Mouse (Mus musculus): ENCODE measurements around the gene Ephb4. TPM values are rescaled to one million over a fixed set of nuclear protein-coding genes. Genes with fewer than 3 reads are reported as not detected.

The Ephb4 gene
- polyA plus RNA-seq, 1 experiment: 5.9 TPM

- Histone ChIP-seq H3K4me1 (ENCODE audit: control insufficient read depth, insufficient read depth, low read length) (no peaks in the 10 kb centered on the region), H3K4me3 (ENCODE audit: insufficient read depth, low read length) (no peak overlapping the region), H3K27ac (ENCODE audit: insufficient read depth, low read length) (no peak overlapping the region)
- TF ChIP-seq CTCF (IDR thresholded peaks at IDR 0.05; ENCODE audit: extremely low read depth, insufficient read depth, low read length) (no peak), POLR2A (IDR thresholded peaks at IDR 0.05; ENCODE audit: extremely low read depth, insufficient read depth, low read length) (no peak)
Observed at GRCm38 (mm10) chr5:137410549-137410948, 60.6 kb downstream of the Ephb4 start.

- Histone ChIP-seq H3K4me3 (ENCODE audit: insufficient read depth, low read length) (no peak overlapping the region), H3K27ac (ENCODE audit: insufficient read depth, low read length) (no peak overlapping the region), H3K4me1 (ENCODE audit: control insufficient read depth, insufficient read depth, low read length) (no peaks in the 10 kb centered on the region)
- TF ChIP-seq CTCF (IDR thresholded peaks at IDR 0.05; ENCODE audit: extremely low read depth, insufficient read depth, low read length): no peak
Observed at GRCm38 (mm10) chr5:137411235-137411634, 61.3 kb downstream of the Ephb4 start.

GRCm38 (mm10) chr5:137414253-137414652 lies 64.3 kb downstream of the Ephb4 start:
- no peaks in the 10 kb centered on the region for H3K4me1 ChIP-seq (ENCODE audit: control insufficient read depth, insufficient read depth, low read length)
- TF ChIP-seq CTCF (IDR thresholded peaks at IDR 0.05; ENCODE audit: extremely low read depth, insufficient read depth, low read length): no peak
- no peak for TF ChIP-seq POLR2A (IDR thresholded peaks at IDR 0.05; ENCODE audit: extremely low read depth, insufficient read depth, low read length)
- H3K27ac ChIP-seq (ENCODE audit: insufficient read depth, low read length): no peak overlapping the region
- H3K4me3 ChIP-seq (ENCODE audit: insufficient read depth, low read length): no peak overlapping the region

- H3K27ac ChIP-seq (ENCODE audit: insufficient read depth, low read length): no peak overlapping the region
- no peaks in the 10 kb centered on the region for H3K4me1 ChIP-seq (ENCODE audit: control insufficient read depth, insufficient read depth, low read length)
- TF ChIP-seq POLR2A (IDR thresholded peaks at IDR 0.05; ENCODE audit: extremely low read depth, insufficient read depth, low read length): no peak
- H3K4me3 ChIP-seq (ENCODE audit: insufficient read depth, low read length): no peak overlapping the region
Observed at GRCm38 (mm10) chr5:137419105-137419504, 69.2 kb downstream of the Ephb4 start.

GRCm38 (mm10) chr5:137419841-137420240 lies 69.9 kb downstream of the Ephb4 start:
- H3K4me3 ChIP-seq (ENCODE audit: insufficient read depth, low read length): no peak overlapping the region
- no peaks in the 10 kb centered on the region for H3K4me1 ChIP-seq (ENCODE audit: control insufficient read depth, insufficient read depth, low read length)
- TF ChIP-seq CTCF (IDR thresholded peaks at IDR 0.05; ENCODE audit: extremely low read depth, insufficient read depth, low read length) (no peak), POLR2A (IDR thresholded peaks at IDR 0.05; ENCODE audit: extremely low read depth, insufficient read depth, low read length) (no peak)
- no peak overlapping the region for H3K27ac ChIP-seq (ENCODE audit: insufficient read depth, low read length)

GRCm38 (mm10) chr5:137425648-137426047 lies 75.7 kb downstream of the Ephb4 start:
- TF ChIP-seq POLR2A (IDR thresholded peaks at IDR 0.05; ENCODE audit: extremely low read depth, insufficient read depth, low read length): no peak
- TF ChIP-seq CTCF (IDR thresholded peaks at IDR 0.05; ENCODE audit: extremely low read depth, insufficient read depth, low read length): no peak
- H3K4me3 ChIP-seq (ENCODE audit: insufficient read depth, low read length): no peak overlapping the region
- no peak overlapping the region for H3K27ac ChIP-seq (ENCODE audit: insufficient read depth, low read length)
- H3K4me1 ChIP-seq (ENCODE audit: control insufficient read depth, insufficient read depth, low read length): no peaks in the 10 kb centered on the region

Other genes starting within 250 kb of the Ephb4 start
- gene Trim56, start 233.9 kb upstream of the Ephb4 start, polyA plus RNA-seq (2012; rRNA removed): 1.8 and 1.9 TPM in 2 replicates
- not detected in 2 replicates for gene Muc3, start 200.8 kb upstream of the Ephb4 start, polyA plus RNA-seq (2012; rRNA removed)
- 26.9 and 28.3 TPM in 2 replicates for gene Muc3a, start 137.7 kb upstream of the Ephb4 start, polyA plus RNA-seq (2012; rRNA removed)
- 57.9 and 62.3 TPM in 2 replicates for gene Ache, start 62.6 kb upstream of the Ephb4 start, polyA plus RNA-seq (2012; rRNA removed)
- 13.3 and 14.1 TPM in 2 replicates for gene Ufsp1, start 55.5 kb upstream of the Ephb4 start, polyA plus RNA-seq (2012; rRNA removed)
- gene Srrt, start 42.4 kb upstream of the Ephb4 start, polyA plus RNA-seq (2012; rRNA removed): 226 and 239 TPM in 2 replicates
- gene Trip6, start 35.7 kb upstream of the Ephb4 start, polyA plus RNA-seq (2012; rRNA removed): 8.4 and 8.8 TPM in 2 replicates
- 34.0 and 35.2 TPM in 2 replicates for gene Slc12a9, start 16.5 kb upstream of the Ephb4 start, polyA plus RNA-seq (2012; rRNA removed)
- 0.15 and 0.21 TPM in 2 replicates for gene Zan, start 127.0 kb downstream of the Ephb4 start, polyA plus RNA-seq (2012; rRNA removed)
- 46.4 and 48.5 TPM in 2 replicates for gene Pop7, start 152.4 kb downstream of the Ephb4 start, polyA plus RNA-seq (2012; rRNA removed)
- 41.0 and 50.2 TPM in 2 replicates for gene Gigyf1, start 168.4 kb downstream of the Ephb4 start, polyA plus RNA-seq (2012; rRNA removed)
- gene Epo, start 183.1 kb downstream of the Ephb4 start, polyA plus RNA-seq (2012; rRNA removed): not detected in 2 replicates
- 653 and 687 TPM in 2 replicates for gene Gnb2, start 183.4 kb downstream of the Ephb4 start, polyA plus RNA-seq (2012; rRNA removed)
- 179 and 199 TPM in 2 replicates for gene Actl6b, start 203.4 kb downstream of the Ephb4 start, polyA plus RNA-seq (2012; rRNA removed)
- 22.3 and 25.5 TPM in 2 replicates for gene Tfr2, start 219.7 kb downstream of the Ephb4 start, polyA plus RNA-seq (2012; rRNA removed)

Data from cortical plate, adult 2 months (tissue).